Mouse (Mus musculus) heart, adult 2 months (tissue): ENCODE measurements around the gene Kcna6. TPM values are rescaled to one million over a fixed set of nuclear protein-coding genes. Genes with fewer than 3 reads are reported as not detected.

Experiments used
- DNase-seq, 2 experiments: peaks; one replicate each; pipeline ENCODE4 v3.0.0; 2021
- H3K27ac ChIP-seq: fragments of 200-600 bp; 2 replicates; pipeline ENCODE4 v1.8.1; 2022
- H3K27me3 ChIP-seq: fragments of 200-500 bp; 2 replicates; pipeline ENCODE4 v1.6.1; 2012; ENCODE audit warnings: mild to moderate bottlenecking, low read length, inconsistent platforms, mixed read lengths; ENCODE audit not compliant: control insufficient read depth, insufficient read depth
- H3K36me3 ChIP-seq: fragments of 200-500 bp; 2 replicates; pipeline ENCODE4 v1.6.1; 2012; ENCODE audit warnings: low read length, inconsistent platforms; ENCODE audit not compliant: control insufficient read depth, insufficient read depth
- H3K4me1 ChIP-seq: fragments of 200-500 bp; 2 replicates; pipeline ENCODE4 v1.6.1; 2011; ENCODE audit warnings: low read length; ENCODE audit not compliant: control insufficient read depth, insufficient read depth
- H3K4me3 ChIP-seq: fragments of 200-600 bp; 2 replicates; pipeline ENCODE4 v1.8.1; 2022
- H3K79me2 ChIP-seq: fragments of 200-500 bp; replicated peaks from 2 replicates; pipeline ENCODE4 v1.6.1; 2012; ENCODE audit warnings: mild to moderate bottlenecking, inconsistent platforms, low read length, moderate library complexity, mixed read lengths; ENCODE audit not compliant: control insufficient read depth, insufficient read depth
- H3K9ac ChIP-seq: fragments of 200-500 bp; 2 replicates; pipeline ENCODE4 v1.6.1; 2012; ENCODE audit warnings: low read depth, mild to moderate bottlenecking, control low read depth, inconsistent platforms, low read length, mixed read lengths
- CTCF ChIP-seq: fragments of 200-600 bp; IDR thresholded peaks from 2 replicates; pipeline ENCODE4 v1.8.1; 2022; ENCODE audit warnings: antibody characterized with exemption, mild to moderate bottlenecking, moderate library complexity
- EP300 ChIP-seq: fragments of 200-500 bp; IDR thresholded peaks from 2 replicates; pipeline ENCODE4 v1.6.1; 2011; ENCODE audit warnings: low read depth, low read length, control low read depth; ENCODE audit not compliant: insufficient read depth
- POLR2A ChIP-seq: fragments of 200-500 bp; IDR thresholded peaks from 2 replicates; pipeline ENCODE4 v1.6.1; 2011; ENCODE audit warnings: mild to moderate bottlenecking, low read depth, low read length, control low read depth; ENCODE audit not compliant: insufficient read depth
- WGBS: fragments of 180-500 bp; shearing (Covaris S2); methylation state at CpG from one replicate; pipeline ENCODE4 v1.1.7; 2018; 5-methylcytosine and 5-hydroxymethylcytosine counted together
- intact Hi-C: fragments of 180-260 bp; cut with DNase I; formaldehyde crosslinking; loops from one replicate; pipeline ENCODE4 v1.15.1; 2025
- long read RNA-seq: library from polyadenylated mRNA; stranded (forward); transcript quantifications from one replicate; pipeline ENCODE4 v2.0.0, GENCODE M21; 2021
- polyA plus RNA-seq: library from polyadenylated mRNA; depleted of rRNA; stranded (reverse); fragments of >200 nt; gene quantifications from 2 replicates; pipeline ENCODE4 v1.2.3, GENCODE M21; 2012; rRNA removed
- total RNA-seq, 2 experiments: library from RNA; stranded (reverse); gene quantifications; 2 replicates each; pipeline ENCODE4 v1.2.3; 2021

Kcna6 gene
- 1 to 10 TPM; 1.2 TPM for total RNA-seq
- polyA plus RNA-seq: 1.1 and 1.2 TPM in 2 replicates
- long read RNA-seq, full-length matches to known transcripts: 1 of 2 reads
- long read RNA-seq, partial matches to known transcripts: 0 of 2 reads
- long read RNA-seq, other reads (novel, unspliced or antisense): 1 of 2 reads

DNA sequence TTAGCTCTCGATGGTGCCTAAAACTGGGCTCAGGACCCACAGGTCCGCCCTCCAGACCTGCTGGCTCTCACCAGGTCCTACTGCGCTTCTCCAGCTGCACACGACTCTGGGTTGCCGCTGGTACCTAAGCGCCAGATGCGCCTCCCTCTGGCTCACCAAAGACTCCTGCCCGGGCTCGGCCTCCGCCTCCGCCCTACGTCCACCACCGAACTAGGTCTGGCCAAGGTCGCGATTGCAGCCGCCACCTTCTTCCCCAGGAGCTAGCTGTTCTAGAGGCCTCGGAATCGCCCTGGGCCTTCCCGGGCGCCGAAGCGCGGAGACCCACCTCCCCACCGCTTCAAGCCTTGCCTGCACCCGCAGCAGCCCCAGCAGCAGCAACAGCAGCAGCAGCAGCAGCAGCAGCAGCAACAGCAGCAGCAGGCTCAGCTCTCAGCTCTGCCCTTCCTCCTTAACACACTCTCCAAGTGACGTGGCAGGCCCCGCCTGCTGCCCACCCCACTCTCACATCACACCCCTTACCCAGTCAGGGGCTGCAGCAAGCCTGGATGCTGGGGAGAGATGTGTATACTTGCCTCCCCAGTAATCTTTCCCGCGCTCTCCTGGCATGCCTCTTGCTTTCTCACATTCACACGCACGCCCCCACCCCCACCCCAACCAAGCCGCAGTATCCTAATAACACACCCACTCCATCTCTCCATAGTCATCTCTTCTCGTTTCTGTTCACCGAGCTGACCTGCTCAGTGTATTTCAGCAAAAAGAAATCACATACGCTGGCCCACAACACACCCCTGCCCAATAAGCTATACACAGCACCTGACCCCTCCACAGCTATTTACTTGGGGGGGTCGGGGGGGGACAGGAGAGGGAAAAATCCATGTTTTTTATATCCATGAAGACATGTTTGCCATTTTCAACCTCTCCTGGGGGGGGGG, at the start of gene Kcna6:
Gene Kcna6, minus strand, starts transcription at position 464 of the 932 bp plus-strand sequence.
- Histone ChIP-seq H3K9ac (no peak within 1 kb of the TSS), H3K4me3 (peak within 1 kb of the TSS; percentile 20), H3K27me3 (no peaks in the 10 kb centered on the region; the same call in 1 of the 2 replicates), H3K79me2 (no peaks in the 10 kb centered on the region), H3K27ac (no peak within 1 kb of the TSS), H3K36me3 (no peaks in the 10 kb centered on the region), H3K4me1 (no peaks in the 10 kb centered on the region)
- WGBS: 5% methylated on average over 36 of the region's 36 CpGs
- DNase-seq: no peak
- TF ChIP-seq POLR2A: no peak
- TF ChIP-seq EP300: no peak
- TF ChIP-seq CTCF: no peak
- intact Hi-C loops: no loop called here

DNA sequence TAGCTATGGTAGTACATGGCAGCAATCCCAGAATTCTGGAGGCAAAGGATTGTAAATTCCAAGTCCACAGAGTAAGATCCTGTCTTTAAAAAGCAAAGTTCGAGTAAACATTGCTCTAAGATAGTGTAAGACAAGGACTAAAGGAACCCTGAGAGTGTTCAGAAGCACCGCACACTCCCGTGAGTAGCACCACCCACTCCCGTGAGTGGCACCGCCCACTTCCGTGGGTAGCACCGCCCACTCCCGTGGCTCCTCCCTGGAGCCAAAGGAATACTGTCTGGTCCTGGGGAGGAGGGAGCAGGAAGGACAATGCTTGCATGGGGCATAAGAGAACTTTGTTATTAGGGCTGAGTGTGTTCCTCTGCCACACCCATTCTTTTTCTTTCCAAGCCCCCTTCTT, 48.4 kb upstream of the Kcna6 start:
- 58% methylated on average over 8 of the region's 8 CpGs for WGBS
- TF ChIP-seq CTCF (no peak), EP300 (no peak), POLR2A (no peak)
- intact Hi-C loops: no loop called here
- H3K4me1 ChIP-seq: no peaks in the 10 kb centered on the region
- H3K36me3 ChIP-seq: no peaks in the 10 kb centered on the region
- no peaks in the 10 kb centered on the region for H3K79me2 ChIP-seq
- no peaks in the 10 kb centered on the region for H3K27me3 ChIP-seq
- no peak overlapping the region for H3K9ac ChIP-seq
- no peak overlapping the region for H3K27ac ChIP-seq
- H3K4me3 ChIP-seq: no peak overlapping the region
- no peak for DNase-seq

DNA sequence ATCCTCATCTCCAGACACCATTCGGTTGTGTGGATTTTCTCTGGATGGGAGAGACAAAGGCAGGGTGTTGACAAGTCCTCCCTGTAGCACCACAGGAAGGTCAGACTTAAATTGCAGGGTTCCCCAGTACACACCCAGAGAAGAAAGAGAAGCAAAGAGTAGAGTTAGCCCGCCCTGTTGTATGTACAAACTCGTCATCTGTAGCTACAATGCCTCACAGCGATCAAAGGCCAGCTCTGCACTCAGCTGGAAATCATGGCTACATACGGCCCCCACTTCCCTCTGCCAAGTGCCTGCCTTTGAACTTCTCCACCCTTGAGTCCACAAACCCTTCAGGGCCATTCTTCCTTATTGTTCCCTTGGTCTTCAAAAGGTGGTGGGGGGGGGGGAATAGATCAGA, 43.7 kb upstream of the Kcna6 start:
- DNase-seq: no peak
- H3K27me3 ChIP-seq: no peaks in the 10 kb centered on the region
- H3K4me3 ChIP-seq: no peak overlapping the region
- intact Hi-C loops: no loop called here
- 48% methylated on average over 5 of the region's 5 CpGs for WGBS
- no peak overlapping the region for H3K27ac ChIP-seq
- no peaks in the 10 kb centered on the region for H3K4me1 ChIP-seq
- no peak overlapping the region for H3K9ac ChIP-seq
- no peaks in the 10 kb centered on the region for H3K36me3 ChIP-seq
- TF ChIP-seq EP300: no peak
- no peak for TF ChIP-seq CTCF
- no peak for TF ChIP-seq POLR2A
- H3K79me2 ChIP-seq: no peaks in the 10 kb centered on the region

DNA sequence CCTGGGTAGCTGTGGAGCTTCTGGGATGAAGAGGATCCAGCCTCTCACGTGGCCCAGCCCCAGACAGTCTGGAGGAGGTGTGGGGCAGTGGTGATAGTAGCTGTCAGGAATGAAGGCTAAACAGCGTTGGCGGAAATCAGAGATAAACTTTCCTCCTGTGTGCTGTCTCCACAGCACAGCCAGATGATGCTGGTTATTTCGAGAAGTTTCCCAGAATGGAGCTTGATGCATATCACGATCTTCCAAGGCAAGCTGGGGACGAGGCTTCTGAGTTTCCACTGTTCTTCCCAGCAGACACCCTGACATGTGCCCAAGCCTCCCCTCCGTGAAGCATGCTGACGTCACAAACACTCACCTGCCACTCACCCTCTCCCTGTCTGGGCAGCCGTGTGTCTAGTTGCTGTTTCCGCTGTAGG, 43.2 kb upstream of the Kcna6 start:
- TF ChIP-seq POLR2A (no peak), CTCF (no peak), EP300 (no peak)
- no peaks in the 10 kb centered on the region for H3K4me1 ChIP-seq
- intact Hi-C loops: no loop called here
- no peak for DNase-seq
- no peaks in the 10 kb centered on the region for H3K79me2 ChIP-seq
- no peaks in the 10 kb centered on the region for H3K27me3 ChIP-seq
- no peaks in the 10 kb centered on the region for H3K36me3 ChIP-seq
- 26% methylated on average over 10 of the region's 10 CpGs for WGBS
- H3K9ac ChIP-seq: no peak overlapping the region
- H3K27ac ChIP-seq: no peak overlapping the region
- H3K4me3 ChIP-seq: no peak overlapping the region

DNA sequence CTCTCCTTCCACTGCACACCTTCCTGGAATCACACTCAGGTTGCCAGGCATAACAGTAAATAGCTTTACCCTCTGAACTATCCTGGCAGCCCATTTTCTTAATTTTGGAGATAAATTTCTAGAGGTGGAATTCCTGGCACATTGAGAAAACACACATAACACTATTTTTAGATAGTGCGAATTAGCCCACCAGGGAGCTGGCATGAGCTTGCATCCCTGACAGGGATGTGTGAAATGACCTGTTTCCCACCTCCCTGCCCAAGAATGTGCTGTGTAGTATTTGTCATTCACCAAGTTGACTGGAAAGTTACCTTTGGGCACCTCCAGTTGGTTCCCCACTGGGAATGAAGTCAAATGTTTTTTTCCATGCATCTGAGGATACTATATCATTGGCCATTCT, 42.6 kb upstream of the Kcna6 start:
- Histone ChIP-seq H3K9ac (no peak overlapping the region), H3K27me3 (no peaks in the 10 kb centered on the region), H3K79me2 (no peaks in the 10 kb centered on the region), H3K4me3 (no peak overlapping the region), H3K4me1 (no peaks in the 10 kb centered on the region), H3K27ac (no peak overlapping the region), H3K36me3 (no peaks in the 10 kb centered on the region)
- 79% methylated on average over 1 of the region's 1 CpGs for WGBS
- TF ChIP-seq CTCF (no peak), POLR2A (no peak), EP300 (no peak)
- intact Hi-C loops: no loop called here
- DNase-seq: no peak

DNA sequence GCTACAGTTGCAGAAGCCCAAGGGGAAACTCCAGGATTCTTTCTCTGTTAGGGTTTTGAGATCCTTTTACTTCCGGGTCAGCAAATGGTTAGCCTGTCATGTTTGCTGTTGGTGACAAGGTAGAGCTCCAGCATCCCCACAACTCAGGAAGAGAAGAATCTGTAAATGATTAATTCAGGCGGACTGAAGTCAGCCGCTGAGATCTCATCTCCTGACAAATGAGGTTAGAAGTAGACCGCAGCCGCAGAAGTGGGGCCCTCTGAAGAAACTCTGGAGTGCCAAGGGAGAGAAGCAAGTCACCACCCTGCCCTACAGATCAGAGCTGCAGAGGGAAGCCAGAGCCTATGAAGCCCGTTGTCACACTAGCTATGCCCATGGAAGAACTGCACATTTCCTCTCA, 37.4 kb upstream of the Kcna6 start:
- Histone ChIP-seq H3K79me2 (no peaks in the 10 kb centered on the region), H3K9ac (no peak overlapping the region), H3K4me1 (no peaks in the 10 kb centered on the region), H3K27me3 (no peaks in the 10 kb centered on the region), H3K36me3 (no peaks in the 10 kb centered on the region), H3K4me3 (no peak overlapping the region), H3K27ac (no peak overlapping the region)
- intact Hi-C loops: no loop called here
- no peak for DNase-seq
- TF ChIP-seq POLR2A: no peak
- TF ChIP-seq EP300: no peak
- TF ChIP-seq CTCF: no peak
- WGBS: 79% methylated on average over 6 of the region's 6 CpGs
